Mouse (Mus musculus): ENCODE results near the gene Rpl9-ps1.

Rpl9-ps1 gene

GRCm38 (mm10) chr11:83623586-83623985, 21.8 kb downstream of the Rpl9-ps1 start:
- no peak for DNase-seq (ENCODE audit: low read depth, low spot score)

DNA sequence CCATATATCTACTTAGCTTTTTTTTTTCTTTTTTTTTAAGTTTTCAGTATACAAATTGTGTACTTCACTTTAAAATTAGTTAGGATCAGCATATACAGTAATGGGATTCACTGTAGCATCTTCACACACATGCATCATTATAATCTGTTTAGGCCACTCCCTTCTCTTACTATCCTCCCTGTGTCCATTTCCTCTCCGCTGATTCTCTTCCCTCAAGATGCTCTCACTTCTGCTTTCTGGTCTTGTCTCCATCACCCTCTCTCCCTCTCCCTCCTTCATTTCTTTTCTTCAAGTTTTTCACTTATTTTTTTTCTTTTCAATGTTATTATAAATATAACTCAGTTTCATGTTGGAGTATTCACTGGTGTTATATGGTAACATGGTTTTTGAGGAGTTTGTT, 26.4 kb downstream of the Rpl9-ps1 start:
- DNase-seq (ENCODE audit: low read depth, low spot score) = no peak

GRCm38 (mm10) chr11:83618238-83618637, 27.2 kb downstream of the Rpl9-ps1 start:
- no peak for DNase-seq (ENCODE audit: low read depth, low spot score)

DNA sequence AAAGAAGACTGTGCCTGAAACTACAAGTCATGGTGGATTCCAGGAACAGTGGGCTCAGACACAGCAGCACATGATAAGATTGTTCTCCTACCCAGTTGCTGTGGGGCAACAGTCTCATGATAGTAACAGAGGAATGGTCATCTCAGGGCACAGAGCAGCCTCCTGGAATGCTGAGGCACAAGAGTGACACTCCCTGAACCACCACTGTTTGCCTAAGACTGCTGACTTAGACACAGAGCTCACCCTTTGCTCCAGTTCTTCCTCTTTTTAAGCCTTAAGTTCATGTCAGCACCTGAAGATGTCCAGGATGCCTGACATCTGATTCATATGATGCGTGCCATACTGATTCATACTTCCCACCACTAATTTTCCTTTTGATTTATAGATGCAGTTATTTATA, 28.8 kb downstream of the Rpl9-ps1 start:
- no peak for DNase-seq (ENCODE audit: low read depth, low spot score)

DNA sequence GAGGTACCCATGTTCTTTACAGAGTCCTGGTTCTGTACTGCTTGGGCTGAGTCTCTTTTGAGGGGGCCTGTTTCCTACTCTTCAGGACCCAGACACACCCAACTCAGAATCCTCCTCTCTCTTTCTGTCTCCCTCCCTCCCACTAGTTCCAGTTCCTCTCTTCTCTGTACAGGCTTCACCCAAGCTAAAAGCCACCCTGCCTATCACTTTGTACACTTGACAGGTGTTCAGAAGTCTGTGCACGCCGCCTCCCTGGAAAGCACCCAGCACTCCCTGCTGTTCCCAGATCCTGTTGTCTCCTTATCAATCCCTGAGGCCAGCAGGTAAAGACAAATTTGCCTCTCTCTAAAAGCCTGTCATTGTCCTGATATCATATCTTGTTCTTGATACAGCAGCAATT, 34.5 kb downstream of the Rpl9-ps1 start:
- DNase-seq (ENCODE audit: low read depth, low spot score) = no peak

GRCm38 (mm10) chr11:83606396-83606795, 39.0 kb downstream of the Rpl9-ps1 start:
- no peak for DNase-seq (ENCODE audit: low read depth, low spot score)

DNA sequence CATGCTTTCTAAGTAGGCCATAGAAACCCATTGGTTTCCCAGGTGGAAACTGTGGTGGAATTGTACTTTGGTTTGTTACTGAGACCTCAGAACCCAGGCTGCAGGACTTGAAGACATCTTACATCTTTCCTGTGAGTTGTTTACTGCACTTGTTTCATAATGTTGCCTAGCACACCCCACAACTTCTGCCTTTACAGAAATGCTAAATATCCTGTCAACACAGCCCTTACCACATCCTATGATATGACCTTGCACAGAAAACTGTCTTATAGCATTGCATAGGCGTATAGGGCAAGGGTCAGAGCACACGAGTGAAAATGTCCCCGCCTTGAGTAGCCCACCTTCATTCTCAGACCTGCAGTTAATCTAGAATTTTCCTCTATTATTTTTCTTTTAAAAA, 39.9 kb downstream of the Rpl9-ps1 start:
- DNase-seq (ENCODE audit: low read depth, low spot score) = no peak

GRCm38 (mm10) chr11:83604698-83605097, 40.7 kb downstream of the Rpl9-ps1 start:
- no peak for DNase-seq (ENCODE audit: low read depth, low spot score)

DNA sequence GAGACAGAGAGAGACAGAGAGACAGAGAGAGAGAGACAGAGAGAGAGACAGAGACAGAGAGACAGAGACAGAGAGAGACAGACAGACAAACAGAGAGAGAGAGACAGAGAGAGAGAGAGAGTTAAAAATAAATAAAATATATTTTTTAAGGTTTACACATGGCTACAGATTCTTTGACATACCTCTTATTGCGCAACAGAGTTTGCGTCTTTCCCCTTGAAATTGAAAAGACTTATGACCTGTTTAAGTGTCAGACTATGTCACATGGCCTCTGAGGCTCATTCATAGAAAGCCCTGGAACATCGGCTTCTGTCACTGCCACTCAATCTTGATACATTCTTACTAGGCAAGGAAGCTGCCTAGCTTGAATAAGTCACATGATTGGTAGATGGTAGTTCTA, 42.0 kb downstream of the Rpl9-ps1 start:
- no peak for DNase-seq (ENCODE audit: low read depth, low spot score)

DNA sequence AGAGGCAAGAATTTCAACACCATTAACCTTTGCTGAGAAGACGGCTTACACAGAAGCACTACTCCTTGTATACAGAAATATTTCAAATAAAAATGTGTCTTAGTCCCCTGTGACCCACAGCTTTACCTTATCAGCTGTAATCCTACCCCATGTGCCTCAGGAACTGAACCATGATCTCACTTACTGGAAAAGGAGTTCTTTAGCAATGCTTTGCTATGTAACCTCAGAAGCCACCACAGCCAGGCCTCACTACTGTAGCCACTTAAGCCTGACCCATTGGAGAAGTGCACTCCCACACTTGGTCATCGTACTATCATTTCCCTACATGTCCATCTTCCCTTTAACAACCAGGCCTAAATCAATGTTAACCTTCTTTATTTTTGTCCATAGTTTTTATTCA, 44.8 kb downstream of the Rpl9-ps1 start:
- no peak for DNase-seq (ENCODE audit: low read depth, low spot score)

DNA sequence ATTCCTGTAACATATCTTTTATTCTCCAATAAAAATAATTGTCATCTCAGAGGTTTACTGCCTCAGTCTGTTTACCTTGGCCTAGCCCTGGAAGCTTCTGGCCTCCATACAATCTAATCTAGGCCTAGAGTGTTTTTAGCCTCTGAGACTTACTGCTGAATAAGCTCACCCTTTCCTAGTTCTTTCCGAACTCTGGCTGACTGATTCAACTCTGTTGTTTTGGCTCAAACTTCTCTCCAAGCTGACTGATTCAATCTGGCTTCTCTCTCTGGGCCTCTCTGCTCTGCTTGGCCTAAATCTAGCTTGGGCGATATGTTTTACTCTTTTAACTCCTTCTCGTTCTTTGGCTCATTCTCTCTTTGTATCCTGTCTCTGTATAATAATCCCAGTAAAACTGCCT, 46.4 kb downstream of the Rpl9-ps1 start:
- no peak for DNase-seq (ENCODE audit: low read depth, low spot score)

- DNase-seq (ENCODE audit: low read depth, low spot score) = peak; percentile 12
Observed at GRCm38 (mm10) chr11:83598207-83598837, 47.1 kb downstream of the Rpl9-ps1 start.

GRCm38 (mm10) chr11:83597796-83598195, 47.6 kb downstream of the Rpl9-ps1 start:
- DNase-seq (ENCODE audit: low read depth, low spot score) = no peak

DNA sequence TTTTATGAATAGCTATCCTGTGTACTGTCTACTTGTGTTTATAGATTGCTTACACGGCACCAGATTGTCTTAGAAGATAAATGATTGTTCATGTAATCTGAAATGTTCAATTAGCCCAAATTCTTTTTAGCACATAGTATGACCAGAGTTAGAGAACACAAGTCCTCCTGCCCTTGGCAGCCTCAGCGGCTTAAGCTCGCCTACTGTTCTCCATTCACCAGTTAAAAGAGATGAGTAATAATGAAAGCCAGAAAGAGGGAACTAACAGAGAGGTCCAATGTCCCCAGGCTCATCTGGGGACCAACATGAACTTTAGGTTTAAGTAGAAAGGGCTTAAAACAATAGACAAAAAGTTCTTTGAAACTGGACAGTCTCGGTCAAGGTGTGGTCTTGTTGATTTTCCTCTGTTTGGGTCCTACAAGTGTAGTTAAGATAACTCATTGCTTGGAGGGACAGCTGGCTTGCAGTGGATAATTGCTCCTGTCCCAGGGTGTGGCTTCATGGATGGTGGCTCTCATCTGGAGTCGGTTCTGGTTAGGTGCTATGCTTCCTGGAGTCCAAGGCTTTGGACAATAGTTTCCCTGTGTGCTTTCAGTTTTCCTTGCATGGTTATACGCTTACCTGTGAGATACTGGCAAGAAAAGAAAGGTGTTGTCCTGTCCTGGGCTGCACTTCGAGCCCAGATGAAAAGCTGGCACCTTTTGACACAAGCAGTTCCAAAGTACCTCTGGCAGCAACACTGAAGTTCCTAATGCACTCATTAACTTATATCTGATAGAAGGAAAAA, 49.6 kb downstream of the Rpl9-ps1 start:
- no peak for DNase-seq (ENCODE audit: low read depth, low spot score)

All from forelimb bud, embryonic 11.5 days (tissue).